Mouse (Mus musculus) small intestine, adult 2 months (tissue): Measurements from ENCODE around the gene Nectin1.

Source experiments
- CTCF ChIP-seq: fragments of 200-500 bp; IDR thresholded peaks from 2 replicates; pipeline ENCODE4 v1.5.1; 2012; ENCODE audit warnings: low read depth, mild to moderate bottlenecking, control low read depth, inconsistent platforms, low read length, moderate library complexity, mixed read lengths; ENCODE audit not compliant: insufficient replicate concordance, insufficient read length; ENCODE audit errors: extremely low read depth
- POLR2A ChIP-seq: fragments of 200-500 bp; IDR thresholded peaks from 2 replicates; pipeline ENCODE4 v1.6.1; 2012; ENCODE audit warnings: low read depth, mild to moderate bottlenecking, control low read depth, inconsistent platforms, low read length, moderate library complexity

- TF ChIP-seq POLR2A, result no peak
- TF ChIP-seq CTCF, result no peak
These were observed 81.4 kb downstream of the Nectin1 start for GRCm38 (mm10) chr9:43825178-43825577.
